Mouse (Mus musculus): ENCODE measurements around the gene Ceacam1. TPM values are rescaled to one million over a fixed set of nuclear protein-coding genes. Genes with fewer than 3 reads are reported as not detected.
"Not testable (repeated sequence)": the region's sequence is repeated elsewhere in the genome, so short reads cannot be mapped to it uniquely, and the experiment has no call there.

The Ceacam1 gene
- polyA plus RNA-seq, 1 experiment from 2014 or later, result 24.3 TPM

DNA sequence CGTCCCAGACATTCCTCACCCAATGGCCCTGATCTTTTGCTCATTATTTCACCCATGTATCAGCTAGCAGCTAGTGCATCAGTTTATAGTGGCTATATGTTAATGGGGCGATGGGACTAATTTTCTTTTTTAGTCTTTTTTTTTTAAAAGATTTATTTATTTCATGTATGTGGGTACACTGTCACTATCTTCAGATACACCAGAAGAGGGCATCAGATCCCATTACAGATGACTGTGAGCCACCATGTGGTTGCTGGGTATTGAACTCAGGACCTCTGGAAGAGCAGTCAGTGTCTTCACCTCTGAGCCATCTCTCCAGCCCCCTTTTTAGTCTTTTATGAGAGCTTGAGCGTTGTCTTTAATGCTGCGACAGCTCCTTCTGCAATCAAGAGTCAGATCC lies 51.0 kb downstream of the Ceacam1 start:
- not testable (repeated sequence) for DNase-seq; H3K4me3 ChIP-seq (ENCODE audit: low read depth, low read length); H3K9me3 ChIP-seq (ENCODE audit: low read length); H3K4me1 ChIP-seq (ENCODE audit: insufficient read depth); H3K9ac ChIP-seq (replicated peaks); H3K4me2 ChIP-seq (ENCODE audit: low read depth, low read length); H3K36me3 ChIP-seq (replicated peaks; ENCODE audit: insufficient read depth, low read length); ATAC-seq; H3K27me3 ChIP-seq (ENCODE audit: insufficient read depth, low read length)
- TF ChIP-seq CTCF (IDR thresholded peaks at IDR 0.05; ENCODE audit: low read depth), result peak; percentile 32; the same call in 1 of the 2 replicates
- 74% methylated on average over 4 of the region's 4 CpGs for WGBS (ENCODE audit: insufficient replicate concordance)
- H3K27ac ChIP-seq (ENCODE audit: low read depth), result peak overlapping the region; percentile 62; the same call in 1 of the 2 replicates

- Histone ChIP-seq H3K36me3 (replicated peaks; ENCODE audit: insufficient read depth, low read length) (no peaks in the 10 kb centered on the region), H3K4me3 (ENCODE audit: low read depth, low read length) (no peak overlapping the region), H3K27me3 (ENCODE audit: insufficient read depth, low read length) (no peaks in the 10 kb centered on the region), H3K27ac (ENCODE audit: low read depth) (no peak overlapping the region), H3K9me3 (ENCODE audit: low read length) (no peaks in the 10 kb centered on the region), H3K4me2 (ENCODE audit: low read depth, low read length) (no peak overlapping the region), H3K4me1 (ENCODE audit: insufficient read depth) (peaks cover 5% of the 10 kb centered on the region; the same call in 1 of the 2 replicates), H3K9ac (replicated peaks) (no peak overlapping the region)
- DNase-seq (peak; percentile 86), ATAC-seq (peak; percentile 49; the same call in 1 of the 2 replicates)
- 42% methylated on average over 4 of the region's 4 CpGs for WGBS (ENCODE audit: insufficient replicate concordance)
- TF ChIP-seq EP300 (IDR thresholded peaks at IDR 0.05; ENCODE audit: low read depth) (no peak), CTCF (IDR thresholded peaks at IDR 0.05; ENCODE audit: low read depth) (peak; percentile 91)
Observed at GRCm38 (mm10) chr7:25424429-25424828, 53.0 kb downstream of the Ceacam1 start.

DNA sequence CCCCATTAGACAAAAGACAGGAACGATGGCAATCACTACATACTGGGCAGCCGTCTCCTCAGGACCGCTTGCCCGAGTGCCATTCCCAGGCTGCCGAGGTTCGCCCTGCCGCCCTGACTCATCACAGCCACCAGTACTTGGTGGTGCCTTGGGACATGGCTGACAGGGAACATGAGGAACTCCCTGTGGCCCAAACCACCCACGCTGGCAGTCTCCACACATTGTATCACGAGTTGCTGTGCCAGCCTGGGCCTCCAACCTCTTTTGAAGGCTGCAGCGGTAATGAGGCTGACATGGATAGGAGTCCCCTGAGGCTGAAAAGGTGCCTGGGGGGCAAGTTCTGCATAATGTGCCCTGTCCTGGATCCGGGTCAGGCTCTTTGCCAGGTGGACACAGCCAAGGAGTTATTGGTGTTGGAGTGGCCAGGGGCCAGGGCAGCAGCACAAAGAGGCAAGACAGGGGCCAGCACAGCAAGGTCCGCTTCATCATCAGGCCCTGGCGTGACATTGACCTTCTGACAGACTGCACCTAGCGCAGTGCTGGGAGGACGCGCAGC lies 55.0 kb downstream of the Ceacam1 start:
- Histone ChIP-seq H3K27ac (ENCODE audit: low read depth) (no peak overlapping the region), H3K9me3 (ENCODE audit: low read length) (no peaks in the 10 kb centered on the region), H3K36me3 (replicated peaks; ENCODE audit: insufficient read depth, low read length) (no peaks in the 10 kb centered on the region), H3K4me1 (ENCODE audit: insufficient read depth) (0 out of 2 replicates have a peak, but pooled peaks cover 2% of the 10 kb centered on the region), H3K4me2 (ENCODE audit: low read depth, low read length) (no peak overlapping the region), H3K4me3 (ENCODE audit: low read depth, low read length) (no peak overlapping the region), H3K9ac (replicated peaks) (no peak overlapping the region), H3K27me3 (ENCODE audit: insufficient read depth, low read length) (no peaks in the 10 kb centered on the region)
- ATAC-seq, result no peak
- TF ChIP-seq CTCF (IDR thresholded peaks at IDR 0.05; ENCODE audit: low read depth) (no peak), EP300 (IDR thresholded peaks at IDR 0.05; ENCODE audit: low read depth) (no peak)
- DNase-seq, result no peak
- 78% methylated on average over 16 of the region's 16 CpGs for WGBS (ENCODE audit: insufficient replicate concordance)

DNA sequence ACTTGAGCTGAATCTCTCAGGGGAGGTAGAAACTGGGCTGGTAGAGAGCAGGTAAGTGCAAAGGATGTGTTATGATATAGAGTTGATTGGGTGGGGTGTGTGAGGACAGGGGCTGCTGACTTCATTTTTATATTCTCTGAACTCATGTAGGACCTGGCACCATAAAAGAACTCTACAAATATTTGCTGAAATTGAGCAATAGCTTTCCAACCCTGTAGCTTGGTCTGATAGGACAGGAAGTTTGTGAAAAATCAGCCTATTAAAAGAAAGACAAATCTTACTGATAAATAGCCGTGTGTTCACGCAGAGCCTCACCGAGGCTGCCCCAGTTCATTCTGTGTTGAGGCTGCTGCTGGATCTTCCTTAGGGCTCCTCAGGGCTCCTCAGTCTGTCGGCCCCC lies 57.5 kb downstream of the Ceacam1 start:
- Histone ChIP-seq H3K9me3 (ENCODE audit: low read length) (no peaks in the 10 kb centered on the region), H3K36me3 (replicated peaks; ENCODE audit: insufficient read depth, low read length) (no peaks in the 10 kb centered on the region), H3K4me2 (ENCODE audit: low read depth, low read length) (no peak overlapping the region), H3K27ac (ENCODE audit: low read depth) (no peak overlapping the region), H3K9ac (replicated peaks) (no peak overlapping the region), H3K4me3 (ENCODE audit: low read depth, low read length) (no peak overlapping the region), H3K4me1 (ENCODE audit: insufficient read depth) (0 out of 2 replicates have a peak, but pooled peaks cover 2% of the 10 kb centered on the region), H3K27me3 (ENCODE audit: insufficient read depth, low read length) (no peaks in the 10 kb centered on the region)
- DNase-seq, result no peak
- 57% methylated on average over 4 of the region's 4 CpGs for WGBS (ENCODE audit: insufficient replicate concordance)
- ATAC-seq, result peak; percentile 66
- TF ChIP-seq EP300 (IDR thresholded peaks at IDR 0.05; ENCODE audit: low read depth) (no peak), CTCF (IDR thresholded peaks at IDR 0.05; ENCODE audit: low read depth) (no peak)

DNA sequence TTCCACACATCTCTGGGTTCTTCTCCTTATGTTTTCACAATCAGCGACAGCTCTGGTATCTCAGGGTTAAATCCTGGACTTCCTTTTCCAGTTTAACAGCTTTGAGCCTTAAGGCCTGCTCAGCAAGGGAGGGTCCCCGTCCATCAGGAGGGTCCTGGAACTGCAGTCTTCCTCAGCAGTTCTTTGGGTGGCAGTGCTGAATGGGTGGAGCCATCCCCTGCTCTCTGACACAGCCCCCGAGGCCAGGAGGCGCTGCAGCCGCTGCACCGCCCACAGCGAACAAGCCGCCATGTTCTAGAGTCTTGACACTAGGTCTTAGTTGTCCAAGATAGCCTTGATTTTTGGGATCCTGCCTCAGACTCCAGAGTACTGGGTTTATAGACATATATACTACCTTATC lies 57.9 kb downstream of the Ceacam1 start:
- H3K36me3 ChIP-seq (replicated peaks; ENCODE audit: insufficient read depth, low read length), result no peaks in the 10 kb centered on the region
- no peak for ATAC-seq
- no peak overlapping the region for H3K4me3 ChIP-seq (ENCODE audit: low read depth, low read length)
- no peak for TF ChIP-seq CTCF (IDR thresholded peaks at IDR 0.05; ENCODE audit: low read depth)
- no peak for TF ChIP-seq EP300 (IDR thresholded peaks at IDR 0.05; ENCODE audit: low read depth)
- no peak for DNase-seq
- H3K4me1 ChIP-seq (ENCODE audit: insufficient read depth), result 0 out of 2 replicates have a peak, but pooled peaks cover 2% of the 10 kb centered on the region
- no peak overlapping the region for H3K9ac ChIP-seq (replicated peaks)
- H3K27me3 ChIP-seq (ENCODE audit: insufficient read depth, low read length), result no peaks in the 10 kb centered on the region
- H3K9me3 ChIP-seq (ENCODE audit: low read length), result no peaks in the 10 kb centered on the region
- no peak overlapping the region for H3K27ac ChIP-seq (ENCODE audit: low read depth)
- WGBS (ENCODE audit: insufficient replicate concordance), result 79% methylated on average over 8 of the region's 8 CpGs
- H3K4me2 ChIP-seq (ENCODE audit: low read depth, low read length), result no peak overlapping the region

DNA sequence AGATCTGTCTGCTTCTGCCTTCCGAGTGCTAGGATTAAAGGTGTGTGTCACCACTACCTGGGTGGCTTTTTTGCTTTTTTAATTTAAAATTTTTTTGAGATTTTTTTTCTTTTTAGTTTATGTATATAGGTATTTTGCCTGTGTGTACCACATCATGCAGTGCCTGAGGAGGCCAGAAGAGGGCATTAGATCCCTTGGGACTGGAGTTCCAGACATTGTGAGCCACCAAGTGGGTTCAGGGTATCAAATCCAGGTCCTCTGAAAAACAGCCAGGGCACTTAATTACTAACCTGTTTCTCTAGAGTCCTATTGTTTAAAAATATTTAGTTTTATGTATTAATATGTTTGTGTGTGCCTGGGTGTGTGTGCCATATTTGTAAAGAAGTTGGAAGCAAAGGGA lies 59.8 kb downstream of the Ceacam1 start:
- DNase-seq (peak; percentile 51), ATAC-seq (no peak)
- Histone ChIP-seq H3K27ac (ENCODE audit: low read depth) (no peak overlapping the region), H3K27me3 (ENCODE audit: insufficient read depth, low read length) (no peaks in the 10 kb centered on the region), H3K4me1 (ENCODE audit: insufficient read depth) (0 out of 2 replicates have a peak, but pooled peaks cover 2% of the 10 kb centered on the region), H3K36me3 (replicated peaks; ENCODE audit: insufficient read depth, low read length) (no peaks in the 10 kb centered on the region), H3K4me2 (ENCODE audit: low read depth, low read length) (no peak overlapping the region), H3K9ac (replicated peaks) (no peak overlapping the region), H3K4me3 (ENCODE audit: low read depth, low read length) (no peak overlapping the region), H3K9me3 (ENCODE audit: low read length) (no peaks in the 10 kb centered on the region)
- 83% methylated on average over 1 of the region's 1 CpGs for WGBS (ENCODE audit: insufficient replicate concordance)
- TF ChIP-seq EP300 (IDR thresholded peaks at IDR 0.05; ENCODE audit: low read depth), result no peak
- peak; percentile 67 for TF ChIP-seq CTCF (IDR thresholded peaks at IDR 0.05; ENCODE audit: low read depth)

Measured in liver, postnatal 0 days (tissue).